Mouse (Mus musculus): Measurements from ENCODE around the gene Trio.

- TF ChIP-seq CTCF (IDR thresholded peaks at IDR 0.05; ENCODE audit: borderline replicate concordance, insufficient read depth, low read depth, low read length), result no peak
- no peak for TF ChIP-seq POLR2A (IDR thresholded peaks at IDR 0.05; ENCODE audit: borderline replicate concordance, insufficient read depth, low read length)
Observed at GRCm38 (mm10) chr15:27963506-27963905, 62.1 kb downstream of the Trio start.
